Mouse (Mus musculus) ES-Bruce4 (cell line): ENCODE measurements around the gene Lemd1.

Experiments
- CTCF ChIP-seq: IDR thresholded peaks from one replicate; pipeline ENCODE4 v1.8.1; 2011; ENCODE audit warnings: low read depth, low read length
- POLR2A ChIP-seq: IDR thresholded peaks from one replicate; pipeline ENCODE4 v1.8.1; 2011; ENCODE audit warnings: low read length; ENCODE audit not compliant: insufficient read depth

GRCm38 (mm10) chr1:132143079-132143478, 48.2 kb upstream of the Lemd1 start:
- TF ChIP-seq POLR2A = no peak
- TF ChIP-seq CTCF = no peak
